Mouse (Mus musculus): ENCODE measurements around the gene Dtx3. TPM values are rescaled to one million over a fixed set of nuclear protein-coding genes. Genes with fewer than 3 reads are reported as not detected.
"Not testable (repeated sequence)": the region's sequence is repeated elsewhere in the genome, so short reads cannot be mapped to it uniquely, and the experiment has no call there.

The Dtx3 gene
- polyA plus RNA-seq, 1 experiment from 2014 or later = 148 TPM

GRCm38 (mm10) chr10:127199068-127199467 is 3.5 kb upstream of the Dtx3 start:
- peaks cover 19% of the 10 kb centered on the region for H3K4me1 ChIP-seq (ENCODE audit: control insufficient read depth, insufficient read depth, low read length)

GRCm38 (mm10) chr10:127198492-127198891 is 3.0 kb upstream of the Dtx3 start:
- no peak overlapping the region for H3K4me2 ChIP-seq (ENCODE audit: low read depth)
- no peak for DNase-seq (ENCODE audit: low spot score)
- H3K4me1 ChIP-seq (ENCODE audit: control insufficient read depth, insufficient read depth, low read length) = peaks cover 19% of the 10 kb centered on the region
- H3K9ac ChIP-seq (ENCODE audit: low read length) = no peak overlapping the region
- ATAC-seq (ENCODE audit: insufficient read depth, low FRiP score, low TSS enrichment) = no peak
- peaks cover 2% of the 10 kb centered on the region; the same call in 1 of the 2 replicates for H3K36me3 ChIP-seq (ENCODE audit: control insufficient read depth, insufficient read depth, low read length)
- no peaks in the 10 kb centered on the region for H3K9me3 ChIP-seq (ENCODE audit: control insufficient read depth, low read length)
- 0 out of 2 replicates have a peak overlapping the region, but pooled peaks have one; percentile 29 for H3K27ac ChIP-seq (ENCODE audit: low read depth, low read length)
- WGBS = 72% methylated on average over 2 of the region's 2 CpGs
- H3K4me3 ChIP-seq (ENCODE audit: low read depth, low read length) = no peak overlapping the region
- H3K27me3 ChIP-seq (ENCODE audit: control insufficient read depth, insufficient read depth, low read length) = no peaks in the 10 kb centered on the region

More at GRCm38 (mm10) chr10:127199068-127199467, 3.5 kb upstream of the Dtx3 start:
- no peak overlapping the region for H3K27ac ChIP-seq (ENCODE audit: low read depth, low read length)
- no peaks in the 10 kb centered on the region for H3K27me3 ChIP-seq (ENCODE audit: control insufficient read depth, insufficient read depth, low read length)
- no peak overlapping the region for H3K9ac ChIP-seq (ENCODE audit: low read length)
- H3K4me2 ChIP-seq (ENCODE audit: low read depth) = no peak overlapping the region
- no peaks in the 10 kb centered on the region for H3K9me3 ChIP-seq (ENCODE audit: control insufficient read depth, low read length)
- WGBS = 67% methylated on average over 5 of the region's 5 CpGs
- H3K4me3 ChIP-seq (ENCODE audit: low read depth, low read length) = no peak overlapping the region
- peaks cover 2% of the 10 kb centered on the region; the same call in 1 of the 2 replicates for H3K36me3 ChIP-seq (ENCODE audit: control insufficient read depth, insufficient read depth, low read length)
- ATAC-seq (ENCODE audit: insufficient read depth, low FRiP score, low TSS enrichment) (no peak), DNase-seq (ENCODE audit: low spot score) (no peak)

- H3K36me3 ChIP-seq (ENCODE audit: control insufficient read depth, insufficient read depth, low read length) = peaks cover 8% of the 10 kb centered on the region
- H3K4me3 ChIP-seq (ENCODE audit: low read depth, low read length) = no peak overlapping the region
- no peak overlapping the region for H3K9ac ChIP-seq (ENCODE audit: low read length)
- H3K27me3 ChIP-seq (ENCODE audit: control insufficient read depth, insufficient read depth, low read length) = no peaks in the 10 kb centered on the region
- H3K4me1 ChIP-seq (ENCODE audit: control insufficient read depth, insufficient read depth, low read length) = peaks cover 19% of the 10 kb centered on the region
- DNase-seq (ENCODE audit: low spot score) = no peak
- no peaks in the 10 kb centered on the region for H3K9me3 ChIP-seq (ENCODE audit: control insufficient read depth, low read length)
- no peak overlapping the region for H3K4me2 ChIP-seq (ENCODE audit: low read depth)
- 75% methylated on average over 11 of the region's 11 CpGs for WGBS
- ATAC-seq (ENCODE audit: insufficient read depth, low FRiP score, low TSS enrichment) = no peak
- H3K27ac ChIP-seq (ENCODE audit: low read depth, low read length) = no peak overlapping the region
Measured at GRCm38 (mm10) chr10:127197505-127198110, 2.1 kb upstream of the Dtx3 start.

GRCm38 (mm10) chr10:127197104-127197503 is 1.6 kb upstream of the Dtx3 start:
- no peak for ATAC-seq (ENCODE audit: insufficient read depth, low FRiP score, low TSS enrichment)
- H3K27ac ChIP-seq (ENCODE audit: low read depth, low read length) = no peak overlapping the region

GRCm38 (mm10) chr10:127196392-127196791 is 864 bp upstream of the Dtx3 start:
- peak overlapping the region; percentile 95; the same call in 1 of the 2 replicates for H3K4me3 ChIP-seq (ENCODE audit: low read depth, low read length)
- DNase-seq (ENCODE audit: low spot score) (peak; percentile 58), ATAC-seq (ENCODE audit: insufficient read depth, low FRiP score, low TSS enrichment) (no peak)
- H3K4me2 ChIP-seq (ENCODE audit: low read depth) = peak overlapping the region; percentile 91
- H3K4me1 ChIP-seq (ENCODE audit: control insufficient read depth, insufficient read depth, low read length) = peaks cover 19% of the 10 kb centered on the region
- no peak overlapping the region for H3K9ac ChIP-seq (ENCODE audit: low read length)
- H3K36me3 ChIP-seq (ENCODE audit: control insufficient read depth, insufficient read depth, low read length) = peaks cover 11% of the 10 kb centered on the region
- H3K27me3 ChIP-seq (ENCODE audit: control insufficient read depth, insufficient read depth, low read length) = no peaks in the 10 kb centered on the region
- WGBS = 2% methylated on average over 5 of the region's 5 CpGs
- no peaks in the 10 kb centered on the region for H3K9me3 ChIP-seq (ENCODE audit: control insufficient read depth, low read length)
- H3K27ac ChIP-seq (ENCODE audit: low read depth, low read length) = peak overlapping the region; percentile 45; the same call in 1 of the 2 replicates

More at GRCm38 (mm10) chr10:127197104-127197503, 1.6 kb upstream of the Dtx3 start:
- Histone ChIP-seq H3K9me3 (ENCODE audit: control insufficient read depth, low read length) (no peaks in the 10 kb centered on the region), H3K4me3 (ENCODE audit: low read depth, low read length) (no peak overlapping the region), H3K27me3 (ENCODE audit: control insufficient read depth, insufficient read depth, low read length) (no peaks in the 10 kb centered on the region), H3K36me3 (ENCODE audit: control insufficient read depth, insufficient read depth, low read length) (peaks cover 11% of the 10 kb centered on the region), H3K9ac (ENCODE audit: low read length) (no peak overlapping the region), H3K4me1 (ENCODE audit: control insufficient read depth, insufficient read depth, low read length) (peaks cover 19% of the 10 kb centered on the region), H3K4me2 (ENCODE audit: low read depth) (no peak overlapping the region)
- WGBS = 92% methylated on average over 8 of the region's 8 CpGs
- DNase-seq (ENCODE audit: low spot score) = no peak

- Histone ChIP-seq H3K27me3 (ENCODE audit: control insufficient read depth, insufficient read depth, low read length) (no peaks in the 10 kb centered on the region), H3K9ac (ENCODE audit: low read length) (peak overlapping the region; percentile 89), H3K4me2 (ENCODE audit: low read depth) (peak overlapping the region; percentile 91), H3K4me1 (ENCODE audit: control insufficient read depth, insufficient read depth, low read length) (peaks cover 26% of the 10 kb centered on the region), H3K9me3 (ENCODE audit: control insufficient read depth, low read length) (no peaks in the 10 kb centered on the region), H3K27ac (ENCODE audit: low read depth, low read length) (peak overlapping the region; percentile 88), H3K4me3 (ENCODE audit: low read depth, low read length) (peak overlapping the region; percentile 95), H3K36me3 (ENCODE audit: control insufficient read depth, insufficient read depth, low read length) (peaks cover 13% of the 10 kb centered on the region)
- peak; percentile 42 for ATAC-seq (ENCODE audit: insufficient read depth, low FRiP score, low TSS enrichment)
- 23% methylated on average over 22 of the region's 22 CpGs for WGBS
- DNase-seq (ENCODE audit: low spot score) = no peak
Measured at GRCm38 (mm10) chr10:127194428-127195327, 850 bp downstream of the Dtx3 start.

GRCm38 (mm10) chr10:127193011-127193410 is 2.5 kb downstream of the Dtx3 start:
- Histone ChIP-seq H3K4me2 (ENCODE audit: low read depth) (no peak overlapping the region), H3K9ac (ENCODE audit: low read length) (no peak overlapping the region), H3K36me3 (ENCODE audit: control insufficient read depth, insufficient read depth, low read length) (peaks cover 13% of the 10 kb centered on the region), H3K27ac (ENCODE audit: low read depth, low read length) (no peak overlapping the region), H3K9me3 (ENCODE audit: control insufficient read depth, low read length) (no peaks in the 10 kb centered on the region), H3K27me3 (ENCODE audit: control insufficient read depth, insufficient read depth, low read length) (no peaks in the 10 kb centered on the region), H3K4me1 (ENCODE audit: control insufficient read depth, insufficient read depth, low read length) (peaks cover 32% of the 10 kb centered on the region), H3K4me3 (ENCODE audit: low read depth, low read length) (0 out of 2 replicates have a peak overlapping the region, but pooled peaks have one; percentile 2)
- no peak for DNase-seq (ENCODE audit: low spot score)
- ATAC-seq (ENCODE audit: insufficient read depth, low FRiP score, low TSS enrichment) = no peak
- WGBS = 84% methylated on average over 9 of the region's 9 CpGs

- H3K9me3 ChIP-seq (ENCODE audit: control insufficient read depth, low read length) = not testable (repeated sequence)
Measured at GRCm38 (mm10) chr10:127192057-127192328, 3.5 kb downstream of the Dtx3 start.

More at GRCm38 (mm10) chr10:127192057-127192328, 3.5 kb downstream of the Dtx3 start:
- DNase-seq (ENCODE audit: low spot score); H3K4me2 ChIP-seq (ENCODE audit: low read depth); ATAC-seq (ENCODE audit: insufficient read depth, low FRiP score, low TSS enrichment); H3K27ac ChIP-seq (ENCODE audit: low read depth, low read length); H3K9ac ChIP-seq (ENCODE audit: low read length); H3K4me3 ChIP-seq (ENCODE audit: low read depth, low read length); H3K27me3 ChIP-seq (ENCODE audit: control insufficient read depth, insufficient read depth, low read length): not testable (repeated sequence)
- Histone ChIP-seq H3K4me1 (ENCODE audit: control insufficient read depth, insufficient read depth, low read length) (peaks cover 26% of the 10 kb centered on the region), H3K36me3 (ENCODE audit: control insufficient read depth, insufficient read depth, low read length) (peaks cover 13% of the 10 kb centered on the region)
- WGBS = 79% methylated on average over 1 of the region's 1 CpGs
